Mouse (Mus musculus) erythroblast, embryonic 14.5 days (primary cell): ENCODE measurements around the gene Utrn. TPM values are rescaled to one million over a fixed set of nuclear protein-coding genes. Genes with fewer than 3 reads are reported as not detected.

Experiments used
- H3K27me3 ChIP-seq: 2 replicates; pipeline ENCODE4 v1.6.1; 2012; ENCODE audit warnings: inconsistent platforms; ENCODE audit not compliant: control insufficient read depth
- H3K36me3 ChIP-seq: 2 replicates; pipeline ENCODE4 v1.6.1; 2012; ENCODE audit warnings: mild to moderate bottlenecking, inconsistent platforms; ENCODE audit not compliant: control insufficient read depth
- H3K4me1 ChIP-seq: 2 replicates; pipeline ENCODE4 v1.6.1; 2012; ENCODE audit warnings: inconsistent platforms; ENCODE audit not compliant: control insufficient read depth
- H3K4me3 ChIP-seq: replicated peaks from 2 replicates; pipeline ENCODE3; 2012; ENCODE audit warnings: moderate library complexity, mild to moderate bottlenecking, inconsistent platforms
- H3K9me3 ChIP-seq: 2 replicates; pipeline ENCODE4 v1.6.1; 2012; ENCODE audit warnings: low read length, inconsistent platforms, mixed read lengths; ENCODE audit not compliant: control insufficient read depth
- GATA1 ChIP-seq: IDR thresholded peaks from 2 replicates; pipeline ENCODE4 v1.6.1; 2012; ENCODE audit warnings: low read length, inconsistent platforms, mixed read lengths
- TAL1 ChIP-seq: IDR thresholded peaks from 3 replicates; pipeline ENCODE4 v1.6.1; 2012; ENCODE audit warnings: low read length, inconsistent platforms, mixed read lengths
- polyA plus RNA-seq: library from polyadenylated mRNA; stranded (reverse); fragments of >175 nt; gene quantifications from 2 replicates; pipeline ENCODE4 v1.2.3, GENCODE M21; 2012

Utrn gene
- polyA plus RNA-seq, 1 experiment: 0.01 TPM

GRCm38 (mm10) chr10:12824386-12824785, 44.8 kb downstream of the Utrn start:
- H3K36me3 ChIP-seq: no peaks in the 10 kb centered on the region
- H3K27me3 ChIP-seq: no peaks in the 10 kb centered on the region
- H3K4me1 ChIP-seq: peaks cover 2% of the 10 kb centered on the region; the same call in 1 of the 2 replicates
- no peaks in the 10 kb centered on the region for H3K9me3 ChIP-seq
- H3K4me3 ChIP-seq: no peak overlapping the region
- TF ChIP-seq GATA1 (no peak), TAL1 (no peak)

- H3K4me3 ChIP-seq: no peak overlapping the region
- TF ChIP-seq GATA1 (no peak), TAL1 (no peak)
- no peaks in the 10 kb centered on the region for H3K36me3 ChIP-seq
- H3K9me3 ChIP-seq: no peaks in the 10 kb centered on the region
- no peaks in the 10 kb centered on the region for H3K27me3 ChIP-seq
- peaks cover 2% of the 10 kb centered on the region; the same call in 1 of the 2 replicates for H3K4me1 ChIP-seq
Measured at GRCm38 (mm10) chr10:12823437-12824219, 45.5 kb downstream of the Utrn start.

- TF ChIP-seq TAL1 (no peak), GATA1 (no peak)
- Histone ChIP-seq H3K4me3 (no peak overlapping the region), H3K4me1 (no peaks in the 10 kb centered on the region), H3K9me3 (no peaks in the 10 kb centered on the region), H3K36me3 (no peaks in the 10 kb centered on the region), H3K27me3 (no peaks in the 10 kb centered on the region)
Measured at GRCm38 (mm10) chr10:12820978-12821735, 48.0 kb downstream of the Utrn start.

GRCm38 (mm10) chr10:12817409-12817808, 51.8 kb downstream of the Utrn start:
- H3K9me3 ChIP-seq: no peaks in the 10 kb centered on the region
- H3K4me1 ChIP-seq: peaks cover 20% of the 10 kb centered on the region

GRCm38 (mm10) chr10:12816530-12816929, 52.6 kb downstream of the Utrn start:
- peaks cover 20% of the 10 kb centered on the region for H3K4me1 ChIP-seq
- H3K36me3 ChIP-seq: no peaks in the 10 kb centered on the region
- no peaks in the 10 kb centered on the region for H3K9me3 ChIP-seq
- no peak overlapping the region for H3K4me3 ChIP-seq
- no peaks in the 10 kb centered on the region for H3K27me3 ChIP-seq
- no peak for TF ChIP-seq TAL1
- no peak for TF ChIP-seq GATA1

More at GRCm38 (mm10) chr10:12817409-12817808, 51.8 kb downstream of the Utrn start:
- TF ChIP-seq GATA1 (no peak), TAL1 (no peak)
- H3K4me3 ChIP-seq: no peak overlapping the region
- H3K27me3 ChIP-seq: no peaks in the 10 kb centered on the region
- no peaks in the 10 kb centered on the region for H3K36me3 ChIP-seq

GRCm38 (mm10) chr10:12814411-12814810, 54.8 kb downstream of the Utrn start:
- Histone ChIP-seq H3K9me3 (no peaks in the 10 kb centered on the region), H3K36me3 (no peaks in the 10 kb centered on the region), H3K4me3 (no peak overlapping the region), H3K4me1 (peaks cover 22% of the 10 kb centered on the region), H3K27me3 (no peaks in the 10 kb centered on the region)
- TF ChIP-seq TAL1: no peak
- no peak for TF ChIP-seq GATA1

GRCm38 (mm10) chr10:12813881-12814280, 55.3 kb downstream of the Utrn start:
- Histone ChIP-seq H3K36me3 (no peaks in the 10 kb centered on the region), H3K4me1 (peaks cover 22% of the 10 kb centered on the region), H3K9me3 (no peaks in the 10 kb centered on the region), H3K27me3 (no peaks in the 10 kb centered on the region), H3K4me3 (peak overlapping the region; percentile 53)
- TF ChIP-seq GATA1 (no peak), TAL1 (no peak)

- Histone ChIP-seq H3K27me3 (no peaks in the 10 kb centered on the region), H3K4me3 (peak overlapping the region; percentile 53), H3K4me1 (peaks cover 22% of the 10 kb centered on the region), H3K9me3 (no peaks in the 10 kb centered on the region), H3K36me3 (no peaks in the 10 kb centered on the region)
- TF ChIP-seq GATA1: no peak
Measured at GRCm38 (mm10) chr10:12813211-12813811, 55.9 kb downstream of the Utrn start.

- Histone ChIP-seq H3K4me1 (peaks cover 22% of the 10 kb centered on the region), H3K27me3 (no peaks in the 10 kb centered on the region), H3K36me3 (no peaks in the 10 kb centered on the region), H3K4me3 (peak overlapping the region; percentile 53), H3K9me3 (no peaks in the 10 kb centered on the region)
- TF ChIP-seq GATA1 (no peak), TAL1 (no peak)
Measured at GRCm38 (mm10) chr10:12812680-12813079, 56.5 kb downstream of the Utrn start.
